Mouse (Mus musculus): Measurements from ENCODE around the gene Lyrm4. TPM values are rescaled to one million over a fixed set of nuclear protein-coding genes. Genes with fewer than 3 reads are reported as not detected.

The Lyrm4 gene
- 10 to 100 TPM; 20.7 to 21.6 TPM for total RNA-seq (2021)
- long read RNA-seq, experiment 1, transcript Lyrm4-201 (3 exons, 2,086 nt): major isoform, 17 of 25 reads
- long read RNA-seq, experiment 1, partial matches to known transcripts: 3 of 25 reads
- long read RNA-seq, experiment 1, other reads (novel, unspliced or antisense): 5 of 25 reads
- long read RNA-seq, experiment 2, transcript Lyrm4-201 (3 exons, 2,086 nt): major isoform, 10 of 16 reads
- long read RNA-seq, experiment 2, partial matches to known transcripts: 0 of 16 reads
- long read RNA-seq, experiment 2, other reads (novel, unspliced or antisense): 6 of 16 reads

GRCm38 (mm10) chr13:36117143-36118014 lies at the start of gene Lyrm4, which contains the start of gene Fars2:
Gene Lyrm4 (minus strand): TSS chr13:36117526.
Gene Fars2 (plus strand): TSS chr13:36117412.
- Histone ChIP-seq H3K27ac (peak within 1 kb of the TSS; percentile 97), H3K4me3 (peak within 1 kb of the TSS; percentile 89)
- peak; percentile 94 to 96 for DNase-seq (ENCODE audit: extremely low spot score in 1 of 2, low spot score in 2 of 2)
- no peak for TF ChIP-seq CTCF (IDR thresholded peaks at IDR 0.05)
- intact Hi-C loops (cut with DNase I): loop anchor here (1.0 to 10.0 kb wide), 2 partner anchors 98 to 607 kb away; no protein-coding TSS in a partner anchor

GRCm38 (mm10) chr13:36163898-36164297 lies 46.6 kb upstream of the Lyrm4 start:
- no peak overlapping the region for H3K4me3 ChIP-seq
- no peak for TF ChIP-seq CTCF (IDR thresholded peaks at IDR 0.05)
- H3K27ac ChIP-seq: no peak overlapping the region
- intact Hi-C loops (cut with DNase I): no loop called here
- no peak for DNase-seq (ENCODE audit: extremely low spot score in 1 of 2, low spot score in 2 of 2)

- intact Hi-C loops (cut with DNase I): no loop called here
- no peak overlapping the region for H3K4me3 ChIP-seq
- DNase-seq (ENCODE audit: extremely low spot score in 1 of 2, low spot score in 2 of 2): no peak
- no peak for TF ChIP-seq CTCF (IDR thresholded peaks at IDR 0.05)
- no peak overlapping the region for H3K27ac ChIP-seq
Observed at GRCm38 (mm10) chr13:36163411-36163810, 46.1 kb upstream of the Lyrm4 start.

- H3K27ac ChIP-seq: no peak overlapping the region
- intact Hi-C loops (cut with DNase I): no loop called here
- no peak overlapping the region for H3K4me3 ChIP-seq
- DNase-seq (ENCODE audit: extremely low spot score in 1 of 2, low spot score in 2 of 2): no peak
- no peak for TF ChIP-seq CTCF (IDR thresholded peaks at IDR 0.05)
Observed at GRCm38 (mm10) chr13:36156340-36156931, 39.1 kb upstream of the Lyrm4 start.

GRCm38 (mm10) chr13:36152728-36153498 lies 35.6 kb upstream of the Lyrm4 start:
- intact Hi-C loops (cut with DNase I): no loop called here
- no peak overlapping the region for H3K27ac ChIP-seq
- DNase-seq (ENCODE audit: extremely low spot score in 1 of 2, low spot score in 2 of 2): no peak
- no peak overlapping the region for H3K4me3 ChIP-seq
- no peak for TF ChIP-seq CTCF (IDR thresholded peaks at IDR 0.05)

- intact Hi-C loops (cut with DNase I): no loop called here
- no peak for TF ChIP-seq CTCF (IDR thresholded peaks at IDR 0.05)
- no peak for DNase-seq (ENCODE audit: extremely low spot score in 1 of 2, low spot score in 2 of 2)
- H3K4me3 ChIP-seq: no peak overlapping the region
- no peak overlapping the region; the same call in 1 of the 2 replicates for H3K27ac ChIP-seq
Observed at GRCm38 (mm10) chr13:36150272-36150671, 32.9 kb upstream of the Lyrm4 start.

- H3K4me3 ChIP-seq: no peak overlapping the region
- intact Hi-C loops (cut with DNase I): no loop called here
- DNase-seq (ENCODE audit: extremely low spot score in 1 of 2, low spot score in 2 of 2): no peak
- no peak overlapping the region; the same call in 1 of the 2 replicates for H3K27ac ChIP-seq
- TF ChIP-seq CTCF (IDR thresholded peaks at IDR 0.05): no peak
Observed at GRCm38 (mm10) chr13:36149175-36149939, 32.0 kb upstream of the Lyrm4 start.

- no peak overlapping the region for H3K27ac ChIP-seq
- intact Hi-C loops (cut with DNase I): no loop called here
- TF ChIP-seq CTCF (IDR thresholded peaks at IDR 0.05): no peak
Observed at GRCm38 (mm10) chr13:36145601-36146000, 28.3 kb upstream of the Lyrm4 start.

GRCm38 (mm10) chr13:36140247-36141016 lies 23.1 kb upstream of the Lyrm4 start:
- intact Hi-C loops (cut with DNase I): no loop called here
- no peak overlapping the region for H3K4me3 ChIP-seq
- no peak for DNase-seq (ENCODE audit: extremely low spot score in 1 of 2, low spot score in 2 of 2)
- no peak overlapping the region for H3K27ac ChIP-seq
- TF ChIP-seq CTCF (IDR thresholded peaks at IDR 0.05): no peak

More at GRCm38 (mm10) chr13:36145601-36146000, 28.3 kb upstream of the Lyrm4 start:
- no peak for DNase-seq (ENCODE audit: extremely low spot score in 1 of 2, low spot score in 2 of 2)
- no peak overlapping the region for H3K4me3 ChIP-seq

- Histone ChIP-seq H3K27ac (no peak overlapping the region), H3K4me3 (no peak overlapping the region)
- no peak for DNase-seq (ENCODE audit: extremely low spot score in 1 of 2, low spot score in 2 of 2)
- no peak for TF ChIP-seq CTCF (IDR thresholded peaks at IDR 0.05)
- intact Hi-C loops (cut with DNase I): no loop called here
Observed at GRCm38 (mm10) chr13:36139703-36140102, 22.4 kb upstream of the Lyrm4 start.
